Mouse (Mus musculus): ENCODE data around the gene Tmem40. TPM values are rescaled to one million over a fixed set of nuclear protein-coding genes. Genes with fewer than 3 reads are reported as not detected.

Gene Tmem40
- total RNA-seq, 4 experiments from 2014 or later: 0.36 to 0.58 (median 0.41) TPM; not detected in 1

Small RNAs within 50 kb of the gene (microRNA-seq; reads per million reads assigned to microRNA genes)
- gene Mir7660: not detected

Other genes starting within 250 kb of the Tmem40 start
- 1 to 10 TPM; 5.0 to 6.2 (median 5.6) TPM for gene Tsen2, start 217.7 kb downstream of the Tmem40 start, total RNA-seq (2022)
- not detected for gene Mkrn2os, start 169.8 kb downstream of the Tmem40 start, total RNA-seq (2022)
- 10 to 100 TPM; 48.7 to 54.8 (median 53.0) TPM for gene Mkrn2, start 160.5 kb downstream of the Tmem40 start, total RNA-seq (2022)
- 100 to 1,000 TPM; 113 to 132 (median 118) TPM for gene Raf1, start 85.8 kb downstream of the Tmem40 start, total RNA-seq (2022)
- gene Cand2, start 12.1 kb upstream of the Tmem40 start, total RNA-seq (2022): 10 to 100 TPM; 63.6 to 80.2 (median 77.4) TPM
- 100 to 1,000 TPM; 581 to 694 (median 621) TPM for gene Rpl32, start 46.3 kb upstream of the Tmem40 start, total RNA-seq (2022)
- gene Efcab12, start 76.0 kb upstream of the Tmem40 start, total RNA-seq (2022): under 1 TPM in 3 of 4 experiments, not detected in 1; 0.12 to 0.29 (median 0.15) TPM
- gene Mbd4, start 91.0 kb upstream of the Tmem40 start, total RNA-seq (2022): 1 to 10 TPM in 2 of 4 experiments, under 1 TPM in 2; 0.80 to 1.2 (median 1.0) TPM
- 1 to 10 TPM; 3.3 to 4.9 (median 4.0) TPM for gene Ift122, start 91.1 kb upstream of the Tmem40 start, total RNA-seq (2022)
- gene Rho, start 169.3 kb upstream of the Tmem40 start, total RNA-seq (2022): not detected
- not detected for gene H1foo, start 182.5 kb upstream of the Tmem40 start, total RNA-seq (2022)
- gene Plxnd1, start 232.6 kb upstream of the Tmem40 start, total RNA-seq (2022): 10 to 100 TPM; 12.9 to 25.5 (median 19.1) TPM

Data from gastrocnemius, adult 8-10 months (tissue).